Comparison of ENCODE assay signal across 18 mouse cellular contexts in the genomic region with DNA sequence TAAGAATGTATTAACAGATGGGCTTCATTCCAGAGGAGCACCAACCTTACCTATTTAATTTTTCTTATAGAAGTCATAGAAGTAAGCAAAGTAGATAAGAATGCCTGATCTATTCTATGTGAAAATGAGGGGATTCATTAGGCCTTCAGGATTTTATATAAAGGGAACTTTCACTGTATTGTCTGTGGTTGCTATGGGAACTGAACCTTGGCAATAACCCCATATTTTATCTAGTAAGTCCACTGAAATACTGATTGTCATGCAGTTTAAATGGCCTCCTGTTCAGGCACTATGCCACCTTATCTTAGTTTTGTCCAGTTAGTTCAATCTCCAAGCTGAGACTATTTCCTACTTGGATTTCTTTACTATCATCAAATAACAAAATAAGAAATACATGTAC.
"Had no signal": no experiment of that assay in that cellular context is flagged by ENCODE, and none has a peak within 500 bp of the region (broad histone marks: within the 10 kb centered on the region; RNA-seq: fewer than 3 reads in every experiment).

No protein-coding gene starts in this region.

- H3K4me3 ChIP-seq: kidney, embryonic 15.5 days; left cerebral cortex, adult 2 months; limb, embryonic 12.5 days; limb, embryonic 15.5 days; myocyte; neural tube, embryonic 13.5 days had no signal

- H3K9me3 ChIP-seq: kidney, embryonic 15.5 days; limb, embryonic 12.5 days; limb, embryonic 15.5 days; neural tube, embryonic 13.5 days had no signal

- H3K27ac ChIP-seq: kidney, embryonic 15.5 days; left cerebral cortex, adult 2 months; limb, embryonic 12.5 days; limb, embryonic 15.5 days; liver, embryonic 14.5 days; macrophage; neural tube, embryonic 13.5 days had no signal

- H3K9ac ChIP-seq: kidney, embryonic 15.5 days; limb, embryonic 12.5 days; limb, embryonic 15.5 days; liver, embryonic 14.5 days; liver, postnatal 0 days; lung, embryonic 14.5 days; neural tube, embryonic 13.5 days had no signal

- H3K4me2 ChIP-seq: kidney, embryonic 15.5 days; limb, embryonic 12.5 days; limb, embryonic 15.5 days; liver, embryonic 11.5 days; lung, embryonic 14.5 days; neural tube, embryonic 13.5 days had no signal

- ATAC-seq: liver, postnatal 0 days; lung, postnatal 0 days had no signal

- H3K27me3 ChIP-seq: kidney, embryonic 15.5 days; limb, embryonic 12.5 days; limb, embryonic 15.5 days; neural tube, embryonic 13.5 days had no signal

- DNase-seq: kidney, adult 8-10 months; kidney, postnatal 10 days; kidney, postnatal 36 days; layer of hippocampus, postnatal 36 days; liver, postnatal 0 days; lung, embryonic 14.5 days; thymus, adult 18-20 months; thymus, postnatal 36 days had no signal

- H3K4me1 ChIP-seq: kidney, embryonic 15.5 days; limb, embryonic 12.5 days; limb, embryonic 15.5 days; neural tube, embryonic 13.5 days had no signal

- H3K36me3 ChIP-seq: kidney, embryonic 15.5 days; limb, embryonic 12.5 days; limb, embryonic 15.5 days; neural tube, embryonic 13.5 days had no signal
